Mouse (Mus musculus): ENCODE measurements at regions not wholly inside any gene's neighbourhood (a gene's known extent, or its start where the extent isn't known, plus 50 kb on each side); places are given as distances from the start of the nearest gene placed in this dataset.

DNA sequence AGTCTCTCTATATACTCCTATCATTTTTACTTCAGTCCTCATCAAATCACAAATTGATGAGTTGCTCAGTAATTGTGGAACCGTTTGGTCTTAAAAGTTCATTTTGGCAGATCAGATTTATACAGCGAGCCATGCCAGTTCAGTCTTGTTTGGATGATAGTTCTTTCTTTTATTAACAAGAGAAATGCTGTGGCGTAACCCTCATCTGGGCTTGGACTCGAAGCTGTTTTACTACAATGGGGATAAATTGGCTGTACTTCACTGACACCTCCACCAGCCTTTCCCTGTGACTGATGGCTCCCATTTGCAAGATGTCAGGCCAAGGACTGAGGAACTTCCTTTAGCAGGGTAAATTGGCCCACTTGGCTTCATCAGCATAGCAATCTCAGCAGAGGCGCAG lies 345.5 kb upstream of the Zic1 start:
- Histone ChIP-seq H3K4me3 (replicated peaks; ENCODE audit: low read length) (no peak overlapping the region), H3K27me3 (ENCODE audit: control insufficient read depth, insufficient read depth, low read length) (no peaks in the 10 kb centered on the region), H3K27ac (ENCODE audit: low read length) (no peak overlapping the region), H3K9me3 (replicated peaks; ENCODE audit: control insufficient read depth, low read length) (no peaks in the 10 kb centered on the region), H3K4me1 (ENCODE audit: control insufficient read depth, insufficient read depth, low read length) (no peaks in the 10 kb centered on the region), H3K4me2 (ENCODE audit: low read depth, low read length) (no peak overlapping the region), H3K9ac (ENCODE audit: low read length) (no peak overlapping the region), H3K36me3 (ENCODE audit: control insufficient read depth, insufficient read depth, low read length) (no peaks in the 10 kb centered on the region)
- ATAC-seq (ENCODE audit: insufficient read depth, low FRiP score) = no peak
- 75% methylated on average over 5 of the region's 5 CpGs for WGBS

- 74% methylated on average over 6 of the region's 6 CpGs for WGBS
- H3K9me3 ChIP-seq (replicated peaks; ENCODE audit: control insufficient read depth, low read length) = no peaks in the 10 kb centered on the region
- no peak overlapping the region for H3K27ac ChIP-seq (ENCODE audit: low read length)
- no peak overlapping the region for H3K4me3 ChIP-seq (replicated peaks; ENCODE audit: low read length)
- no peak overlapping the region for H3K4me2 ChIP-seq (ENCODE audit: low read depth, low read length)
- no peak for ATAC-seq (ENCODE audit: insufficient read depth, low FRiP score)
- H3K36me3 ChIP-seq (ENCODE audit: control insufficient read depth, insufficient read depth, low read length) = no peaks in the 10 kb centered on the region
- H3K27me3 ChIP-seq (ENCODE audit: control insufficient read depth, insufficient read depth, low read length) = no peaks in the 10 kb centered on the region
- H3K9ac ChIP-seq (ENCODE audit: low read length) = no peak overlapping the region
- no peaks in the 10 kb centered on the region for H3K4me1 ChIP-seq (ENCODE audit: control insufficient read depth, insufficient read depth, low read length)
Measured at GRCm38 (mm10) chr9:91680859-91681258, 315.2 kb upstream of the Zic1 start.

DNA sequence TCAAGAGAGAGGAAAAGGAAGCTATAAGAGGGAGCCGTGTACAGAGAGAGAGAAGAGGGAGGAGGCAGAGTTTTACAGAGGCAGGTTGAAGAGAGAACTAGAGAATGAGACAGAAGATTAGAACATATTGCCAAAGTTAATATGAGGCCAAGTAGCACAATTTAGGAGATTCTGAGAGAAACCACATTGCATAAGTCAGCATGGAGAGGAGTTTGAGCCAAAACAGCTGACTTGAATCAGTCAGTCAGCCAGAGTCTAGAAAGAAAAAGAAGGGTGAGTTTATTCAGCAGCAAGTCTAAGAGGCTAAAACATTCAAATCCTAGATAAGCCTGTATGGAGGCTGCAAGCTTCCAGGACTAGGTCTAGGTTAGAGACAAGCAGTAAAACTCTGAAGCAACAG lies 301.1 kb upstream of the Zic1 start:
- WGBS = 59% methylated on average over 1 of the region's 1 CpGs
- no peaks in the 10 kb centered on the region for H3K27me3 ChIP-seq (ENCODE audit: control insufficient read depth, insufficient read depth, low read length)

GRCm38 (mm10) chr9:91660089-91660488 lies 294.5 kb upstream of the Zic1 start:
- Histone ChIP-seq H3K36me3 (ENCODE audit: control insufficient read depth, insufficient read depth, low read length) (no peaks in the 10 kb centered on the region), H3K9ac (ENCODE audit: low read length) (no peak overlapping the region), H3K4me2 (ENCODE audit: low read depth, low read length) (no peak overlapping the region), H3K4me3 (replicated peaks; ENCODE audit: low read length) (no peak overlapping the region), H3K9me3 (replicated peaks; ENCODE audit: control insufficient read depth, low read length) (no peaks in the 10 kb centered on the region), H3K4me1 (ENCODE audit: control insufficient read depth, insufficient read depth, low read length) (no peaks in the 10 kb centered on the region), H3K27me3 (ENCODE audit: control insufficient read depth, insufficient read depth, low read length) (no peaks in the 10 kb centered on the region), H3K27ac (ENCODE audit: low read length) (no peak overlapping the region)
- 63% methylated on average over 2 of the region's 2 CpGs for WGBS
- ATAC-seq (ENCODE audit: insufficient read depth, low FRiP score) = no peak

More for the DNA sequence above, 301.1 kb upstream of the Zic1 start:
- Histone ChIP-seq H3K36me3 (ENCODE audit: control insufficient read depth, insufficient read depth, low read length) (no peaks in the 10 kb centered on the region), H3K4me3 (replicated peaks; ENCODE audit: low read length) (no peak overlapping the region), H3K27ac (ENCODE audit: low read length) (no peak overlapping the region), H3K9me3 (replicated peaks; ENCODE audit: control insufficient read depth, low read length) (no peaks in the 10 kb centered on the region), H3K4me1 (ENCODE audit: control insufficient read depth, insufficient read depth, low read length) (no peaks in the 10 kb centered on the region), H3K4me2 (ENCODE audit: low read depth, low read length) (no peak overlapping the region), H3K9ac (ENCODE audit: low read length) (no peak overlapping the region)
- ATAC-seq (ENCODE audit: insufficient read depth, low FRiP score) = no peak

- Histone ChIP-seq H3K4me2 (ENCODE audit: low read depth, low read length) (no peak overlapping the region), H3K9ac (ENCODE audit: low read length) (no peak overlapping the region), H3K27me3 (ENCODE audit: control insufficient read depth, insufficient read depth, low read length) (no peaks in the 10 kb centered on the region), H3K27ac (ENCODE audit: low read length) (no peak overlapping the region), H3K4me1 (ENCODE audit: control insufficient read depth, insufficient read depth, low read length) (no peaks in the 10 kb centered on the region), H3K9me3 (replicated peaks; ENCODE audit: control insufficient read depth, low read length) (no peaks in the 10 kb centered on the region), H3K36me3 (ENCODE audit: control insufficient read depth, insufficient read depth, low read length) (no peaks in the 10 kb centered on the region), H3K4me3 (replicated peaks; ENCODE audit: low read length) (no peak overlapping the region)
- ATAC-seq (ENCODE audit: insufficient read depth, low FRiP score) = no peak
- WGBS = 43% methylated on average over 4 of the region's 4 CpGs
Measured at GRCm38 (mm10) chr9:91654071-91654470, 288.5 kb upstream of the Zic1 start.

DNA sequence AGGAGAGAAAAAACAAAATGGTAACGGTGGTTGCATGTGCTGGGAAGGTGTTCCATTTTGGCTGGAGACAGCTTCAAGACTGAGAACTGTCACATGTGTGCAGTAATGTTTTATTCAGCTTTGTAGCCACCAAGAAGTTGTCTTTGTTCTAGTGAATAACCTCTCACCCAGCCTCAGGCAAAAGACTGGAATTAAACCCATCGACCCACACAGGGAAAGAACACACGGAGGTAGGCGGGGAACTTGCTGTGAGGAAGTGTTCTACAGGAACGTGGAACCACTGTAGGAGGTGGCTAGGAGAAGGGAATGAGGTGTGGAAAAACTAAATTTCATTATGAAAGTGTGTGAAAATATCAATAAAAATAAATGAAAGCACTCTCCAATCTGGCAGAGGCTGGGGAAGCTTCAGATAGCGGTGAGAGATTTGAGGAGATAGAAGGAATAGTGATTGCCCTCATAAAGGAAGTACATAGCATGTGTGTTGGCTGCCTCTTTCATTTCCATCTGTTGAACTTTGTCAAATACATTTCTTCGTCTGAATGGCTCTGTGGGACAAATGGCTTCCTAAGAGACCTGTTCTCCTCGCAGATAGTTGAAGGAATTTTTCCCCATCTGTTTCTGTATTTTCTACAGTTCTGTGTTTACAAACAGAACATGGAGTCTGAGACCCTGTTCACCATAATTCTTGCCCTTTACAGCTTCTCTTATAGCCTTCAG lies 286.9 kb upstream of the Zic1 start:
- H3K9me3 ChIP-seq (replicated peaks; ENCODE audit: control insufficient read depth, low read length) = no peaks in the 10 kb centered on the region
- no peaks in the 10 kb centered on the region for H3K27me3 ChIP-seq (ENCODE audit: control insufficient read depth, insufficient read depth, low read length)
- no peak overlapping the region for H3K4me3 ChIP-seq (replicated peaks; ENCODE audit: low read length)
- no peaks in the 10 kb centered on the region for H3K36me3 ChIP-seq (ENCODE audit: control insufficient read depth, insufficient read depth, low read length)
- no peak overlapping the region for H3K9ac ChIP-seq (ENCODE audit: low read length)
- no peak overlapping the region for H3K27ac ChIP-seq (ENCODE audit: low read length)
- 74% methylated on average over 8 of the region's 8 CpGs for WGBS
- no peak for ATAC-seq (ENCODE audit: insufficient read depth, low FRiP score)
- no peak overlapping the region for H3K4me2 ChIP-seq (ENCODE audit: low read depth, low read length)
- no peaks in the 10 kb centered on the region for H3K4me1 ChIP-seq (ENCODE audit: control insufficient read depth, insufficient read depth, low read length)

GRCm38 (mm10) chr9:91610401-91610800 lies 244.8 kb upstream of the Zic1 start:
- 81% methylated on average over 2 of the region's 2 CpGs for WGBS
- Histone ChIP-seq H3K36me3 (ENCODE audit: control insufficient read depth, insufficient read depth, low read length) (no peaks in the 10 kb centered on the region), H3K9me3 (replicated peaks; ENCODE audit: control insufficient read depth, low read length) (no peaks in the 10 kb centered on the region), H3K4me1 (ENCODE audit: control insufficient read depth, insufficient read depth, low read length) (no peaks in the 10 kb centered on the region), H3K9ac (ENCODE audit: low read length) (no peak overlapping the region), H3K4me3 (replicated peaks; ENCODE audit: low read length) (no peak overlapping the region), H3K27ac (ENCODE audit: low read length) (no peak overlapping the region), H3K4me2 (ENCODE audit: low read depth, low read length) (no peak overlapping the region), H3K27me3 (ENCODE audit: control insufficient read depth, insufficient read depth, low read length) (no peaks in the 10 kb centered on the region)
- ATAC-seq (ENCODE audit: insufficient read depth, low FRiP score) = no peak

GRCm38 (mm10) chr9:91609457-91610166 lies 244.0 kb upstream of the Zic1 start:
- ATAC-seq (ENCODE audit: insufficient read depth, low FRiP score) = no peak
- Histone ChIP-seq H3K27ac (ENCODE audit: low read length) (no peak overlapping the region), H3K9ac (ENCODE audit: low read length) (no peak overlapping the region), H3K9me3 (replicated peaks; ENCODE audit: control insufficient read depth, low read length) (no peaks in the 10 kb centered on the region), H3K27me3 (ENCODE audit: control insufficient read depth, insufficient read depth, low read length) (no peaks in the 10 kb centered on the region), H3K4me3 (replicated peaks; ENCODE audit: low read length) (no peak overlapping the region), H3K4me2 (ENCODE audit: low read depth, low read length) (no peak overlapping the region), H3K4me1 (ENCODE audit: control insufficient read depth, insufficient read depth, low read length) (no peaks in the 10 kb centered on the region), H3K36me3 (ENCODE audit: control insufficient read depth, insufficient read depth, low read length) (no peaks in the 10 kb centered on the region)
- 48% methylated on average over 10 of the region's 10 CpGs for WGBS

- H3K9me3 ChIP-seq (replicated peaks; ENCODE audit: control insufficient read depth, low read length) = no peaks in the 10 kb centered on the region
- no peak overlapping the region for H3K27ac ChIP-seq (ENCODE audit: low read length)
- no peak for ATAC-seq (ENCODE audit: insufficient read depth, low FRiP score)
- no peak overlapping the region for H3K4me2 ChIP-seq (ENCODE audit: low read depth, low read length)
- H3K36me3 ChIP-seq (ENCODE audit: control insufficient read depth, insufficient read depth, low read length) = no peaks in the 10 kb centered on the region
- no peak overlapping the region for H3K4me3 ChIP-seq (replicated peaks; ENCODE audit: low read length)
- no peaks in the 10 kb centered on the region for H3K4me1 ChIP-seq (ENCODE audit: control insufficient read depth, insufficient read depth, low read length)
- WGBS = 72% methylated on average over 6 of the region's 6 CpGs
- H3K27me3 ChIP-seq (ENCODE audit: control insufficient read depth, insufficient read depth, low read length) = no peaks in the 10 kb centered on the region
- H3K9ac ChIP-seq (ENCODE audit: low read length) = no peak overlapping the region
Measured at GRCm38 (mm10) chr9:91601740-91602139, 236.1 kb upstream of the Zic1 start.

Data from stomach, embryonic 16.5 days (tissue).